Mouse (Mus musculus) bone marrow macrophage, adult 2 months (primary cell): ENCODE data around the gene Tspan9. TPM values are rescaled to one million over a fixed set of nuclear protein-coding genes. Genes with fewer than 3 reads are reported as not detected.

Experiments used
- H3K27ac ChIP-seq: 2 replicates; pipeline ENCODE4 v1.5.1; 2012; ENCODE audit warnings: low read depth, low read length; ENCODE audit not compliant: insufficient read depth
- H3K4me1 ChIP-seq: 2 replicates; pipeline ENCODE4 v1.6.1; 2012; ENCODE audit warnings: low read length; ENCODE audit not compliant: control insufficient read depth, insufficient read depth
- H3K4me3 ChIP-seq: 2 replicates; pipeline ENCODE4 v1.5.1; 2012; ENCODE audit warnings: mild to moderate bottlenecking, low read length, moderate library complexity; ENCODE audit not compliant: insufficient read depth
- CTCF ChIP-seq: IDR thresholded peaks from 2 replicates; pipeline ENCODE4 v1.5.1; 2012; ENCODE audit warnings: low read depth, mild to moderate bottlenecking, low read length, moderate library complexity
- POLR2A ChIP-seq: IDR thresholded peaks from 2 replicates; pipeline ENCODE4 v1.6.1; 2012; ENCODE audit warnings: mild to moderate bottlenecking, low read depth, low read length, borderline replicate concordance
- polyA plus RNA-seq: library from polyadenylated mRNA; stranded (reverse); fragments of >200 nt; gene quantifications from 2 replicates; pipeline ENCODE4 v1.2.4, GENCODE M21; 2012; ENCODE audit not compliant: missing spikeins, insufficient read depth, insufficient read length

Tspan9 gene
- polyA plus RNA-seq, 1 experiment: 1.7 TPM

GRCm38 (mm10) chr6:127999118-127999517 is 144.3 kb downstream of the Tspan9 start:
- H3K4me1 ChIP-seq: no peaks in the 10 kb centered on the region
- H3K4me3 ChIP-seq: no peak overlapping the region
- TF ChIP-seq POLR2A: no peak
- TF ChIP-seq CTCF: no peak
- H3K27ac ChIP-seq: no peak overlapping the region

- Histone ChIP-seq H3K4me1 (no peaks in the 10 kb centered on the region), H3K27ac (no peak overlapping the region), H3K4me3 (no peak overlapping the region)
- TF ChIP-seq CTCF (no peak), POLR2A (no peak)
These were observed 146.5 kb downstream of the Tspan9 start for GRCm38 (mm10) chr6:127996928-127997327.

GRCm38 (mm10) chr6:127992993-127993392 is 150.4 kb downstream of the Tspan9 start:
- Histone ChIP-seq H3K4me3 (no peak overlapping the region), H3K27ac (no peak overlapping the region), H3K4me1 (no peaks in the 10 kb centered on the region)
- TF ChIP-seq POLR2A (no peak), CTCF (no peak)

GRCm38 (mm10) chr6:127991509-127992176 is 151.8 kb downstream of the Tspan9 start:
- TF ChIP-seq CTCF (no peak), POLR2A (no peak)
- Histone ChIP-seq H3K4me3 (no peak overlapping the region), H3K27ac (no peak overlapping the region), H3K4me1 (no peaks in the 10 kb centered on the region)

GRCm38 (mm10) chr6:127989624-127990212 is 153.7 kb downstream of the Tspan9 start:
- no peak overlapping the region for H3K27ac ChIP-seq
- no peak overlapping the region for H3K4me3 ChIP-seq
- no peak for TF ChIP-seq CTCF
- no peak for TF ChIP-seq POLR2A
- no peaks in the 10 kb centered on the region for H3K4me1 ChIP-seq

GRCm38 (mm10) chr6:127988944-127989494 is 154.4 kb downstream of the Tspan9 start:
- TF ChIP-seq CTCF (no peak), POLR2A (no peak)
- no peak overlapping the region for H3K4me3 ChIP-seq
- H3K27ac ChIP-seq: no peak overlapping the region
- H3K4me1 ChIP-seq: no peaks in the 10 kb centered on the region

GRCm38 (mm10) chr6:127987374-127987773 is 156.0 kb downstream of the Tspan9 start:
- no peak overlapping the region for H3K27ac ChIP-seq
- TF ChIP-seq CTCF (no peak), POLR2A (no peak)
- H3K4me3 ChIP-seq: no peak overlapping the region
- H3K4me1 ChIP-seq: no peaks in the 10 kb centered on the region

- no peak for TF ChIP-seq CTCF
- TF ChIP-seq POLR2A: no peak
- Histone ChIP-seq H3K27ac (no peak overlapping the region), H3K4me3 (no peak overlapping the region), H3K4me1 (no peaks in the 10 kb centered on the region)
These were observed 157.0 kb downstream of the Tspan9 start for GRCm38 (mm10) chr6:127986357-127986756.

GRCm38 (mm10) chr6:127981176-127981575 is 162.2 kb downstream of the Tspan9 start:
- H3K27ac ChIP-seq: no peak overlapping the region
- TF ChIP-seq POLR2A (no peak), CTCF (no peak)
- no peaks in the 10 kb centered on the region for H3K4me1 ChIP-seq
- no peak overlapping the region for H3K4me3 ChIP-seq

- no peak for TF ChIP-seq CTCF
- TF ChIP-seq POLR2A: no peak
- Histone ChIP-seq H3K4me1 (no peaks in the 10 kb centered on the region), H3K4me3 (no peak overlapping the region), H3K27ac (no peak overlapping the region)
These were observed 162.9 kb downstream of the Tspan9 start for GRCm38 (mm10) chr6:127980381-127981045.

- no peak overlapping the region for H3K4me3 ChIP-seq
- TF ChIP-seq POLR2A (no peak), CTCF (no peak)
- no peaks in the 10 kb centered on the region for H3K4me1 ChIP-seq
- no peak overlapping the region for H3K27ac ChIP-seq
These were observed 163.6 kb downstream of the Tspan9 start for GRCm38 (mm10) chr6:127979831-127980230.
